Mouse (Mus musculus): ENCODE measurements around the gene Methig1. TPM values are rescaled to one million over a fixed set of nuclear protein-coding genes. Genes with fewer than 3 reads are reported as not detected.
"Not testable (repeated sequence)": the region's sequence is repeated elsewhere in the genome, so short reads cannot be mapped to it uniquely, and the experiment has no call there.

Methig1 gene
- polyA plus RNA-seq, 1 experiment: not detected

- Histone ChIP-seq H3K36me3 (ENCODE audit: control insufficient read depth, insufficient read depth) (no peaks in the 10 kb centered on the region), H3K79me2 (ENCODE audit: control insufficient read depth, insufficient read depth) (no peaks in the 10 kb centered on the region), H3K79me3 (ENCODE audit: low read depth) (no peaks in the 10 kb centered on the region), H3K27me3 (ENCODE audit: control insufficient read depth, insufficient read depth, insufficient read length) (peaks cover 4% of the 10 kb centered on the region), H3ac (ENCODE audit: control insufficient read depth, insufficient read length, low read depth) (no peak overlapping the region), H3K4me3 (ENCODE audit: insufficient read depth, poor library complexity, severe bottlenecking) (no peak overlapping the region)
- TF ChIP-seq USF1 (IDR thresholded peaks at IDR 0.05; ENCODE audit: low read depth) (no peak), FOSL1 (IDR thresholded peaks at IDR 0.05; ENCODE audit: insufficient read depth, low read length, poor library complexity, severe bottlenecking) (no peak), MAX (IDR thresholded peaks at IDR 0.05) (no peak), CEBPB (IDR thresholded peaks at IDR 0.05; ENCODE audit: low read depth) (no peak), CTCF (IDR thresholded peaks at IDR 0.05; ENCODE audit: control insufficient read depth, insufficient read depth, insufficient read length) (no peak), MYOD1 (IDR thresholded peaks at IDR 0.05; ENCODE audit: control insufficient read depth, insufficient read length, low read depth) (no peak), MYOG (IDR thresholded peaks at IDR 0.05; ENCODE audit: control insufficient read depth, extremely low read depth, insufficient read length) (no peak)
Observed at GRCm38 (mm10) chr15:100349496-100349895, 3.5 kb upstream of the Methig1 start.

- H3K27me3 ChIP-seq (ENCODE audit: control insufficient read depth, insufficient read depth, insufficient read length): peaks cover 4% of the 10 kb centered on the region
- TF ChIP-seq FOSL1 (IDR thresholded peaks at IDR 0.05; ENCODE audit: insufficient read depth, low read length, poor library complexity, severe bottlenecking) (no peak), MYOD1 (IDR thresholded peaks at IDR 0.05; ENCODE audit: control insufficient read depth, insufficient read length, low read depth) (no peak), MYOG (IDR thresholded peaks at IDR 0.05; ENCODE audit: control insufficient read depth, extremely low read depth, insufficient read length) (no peak), MAX (IDR thresholded peaks at IDR 0.05) (no peak), CEBPB (IDR thresholded peaks at IDR 0.05; ENCODE audit: low read depth) (no peak), USF1 (IDR thresholded peaks at IDR 0.05; ENCODE audit: low read depth) (no peak), CTCF (IDR thresholded peaks at IDR 0.05; ENCODE audit: control insufficient read depth, insufficient read depth, insufficient read length) (no peak)
- no peaks in the 10 kb centered on the region for H3K79me3 ChIP-seq (ENCODE audit: low read depth)
Observed at GRCm38 (mm10) chr15:100351501-100352060, 1.4 kb upstream of the Methig1 start.

GRCm38 (mm10) chr15:100353399-100353798 lies 450 bp downstream of the Methig1 start:
- H3ac ChIP-seq (ENCODE audit: control insufficient read depth, insufficient read length, low read depth); H3K79me3 ChIP-seq (ENCODE audit: low read depth); H3K4me3 ChIP-seq (ENCODE audit: insufficient read depth, poor library complexity, severe bottlenecking); H3K36me3 ChIP-seq (ENCODE audit: control insufficient read depth, insufficient read depth); H3K79me2 ChIP-seq (ENCODE audit: control insufficient read depth, insufficient read depth): not testable (repeated sequence)
- H3K27me3 ChIP-seq (ENCODE audit: control insufficient read depth, insufficient read depth, insufficient read length): peaks cover 11% of the 10 kb centered on the region

More at GRCm38 (mm10) chr15:100351501-100352060, 1.4 kb upstream of the Methig1 start:
- H3K4me3 ChIP-seq (ENCODE audit: insufficient read depth, poor library complexity, severe bottlenecking): no peak overlapping the region
- no peaks in the 10 kb centered on the region for H3K79me2 ChIP-seq (ENCODE audit: control insufficient read depth, insufficient read depth)
- no peaks in the 10 kb centered on the region for H3K36me3 ChIP-seq (ENCODE audit: control insufficient read depth, insufficient read depth)
- no peak overlapping the region for H3ac ChIP-seq (ENCODE audit: control insufficient read depth, insufficient read length, low read depth)

DNA sequence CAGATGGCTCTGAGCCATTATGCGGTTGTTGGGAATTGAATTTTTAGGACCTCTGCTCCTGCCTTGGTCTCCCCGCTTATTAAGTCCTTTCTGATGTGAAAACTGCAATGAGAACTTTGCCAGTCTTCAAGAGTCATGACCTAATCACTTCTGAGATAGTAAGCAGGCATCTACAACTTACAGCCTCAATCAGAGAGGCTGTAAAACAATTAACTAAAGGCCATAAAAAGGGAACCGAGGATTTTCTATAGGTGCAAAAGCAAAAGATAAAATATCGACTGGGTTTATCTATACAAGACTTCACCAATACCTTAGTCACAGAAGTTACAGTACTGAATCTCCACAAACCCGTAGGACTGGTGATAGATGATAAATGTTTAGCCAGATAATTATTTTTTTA lies 2.9 kb downstream of the Methig1 start:
- TF ChIP-seq MYOG (IDR thresholded peaks at IDR 0.05; ENCODE audit: control insufficient read depth, extremely low read depth, insufficient read length) (no peak), FOSL1 (IDR thresholded peaks at IDR 0.05; ENCODE audit: insufficient read depth, low read length, poor library complexity, severe bottlenecking) (no peak), MYOD1 (IDR thresholded peaks at IDR 0.05; ENCODE audit: control insufficient read depth, insufficient read length, low read depth) (no peak), CTCF (IDR thresholded peaks at IDR 0.05; ENCODE audit: control insufficient read depth, insufficient read depth, insufficient read length) (no peak), USF1 (IDR thresholded peaks at IDR 0.05; ENCODE audit: low read depth) (no peak), MAX (IDR thresholded peaks at IDR 0.05) (no peak), CEBPB (IDR thresholded peaks at IDR 0.05; ENCODE audit: low read depth) (no peak)
- no peak overlapping the region for H3ac ChIP-seq (ENCODE audit: control insufficient read depth, insufficient read length, low read depth)
- no peak overlapping the region for H3K4me3 ChIP-seq (ENCODE audit: insufficient read depth, poor library complexity, severe bottlenecking)
- H3K27me3 ChIP-seq (ENCODE audit: control insufficient read depth, insufficient read depth, insufficient read length): peaks cover 17% of the 10 kb centered on the region
- no peaks in the 10 kb centered on the region for H3K79me2 ChIP-seq (ENCODE audit: control insufficient read depth, insufficient read depth)
- no peaks in the 10 kb centered on the region for H3K36me3 ChIP-seq (ENCODE audit: control insufficient read depth, insufficient read depth)
- H3K79me3 ChIP-seq (ENCODE audit: low read depth): no peaks in the 10 kb centered on the region

GRCm38 (mm10) chr15:100364242-100364641 lies 11.3 kb downstream of the Methig1 start, which contains the start of gene Higd1c:
Gene Higd1c (plus strand): TSS chr15:100364542.
- no peak within 1 kb of the TSS for H3K4me3 ChIP-seq (ENCODE audit: insufficient read depth, poor library complexity, severe bottlenecking)
- no peaks in the 10 kb centered on the region for H3K79me2 ChIP-seq (ENCODE audit: control insufficient read depth, insufficient read depth)
- no peaks in the 10 kb centered on the region for H3K36me3 ChIP-seq (ENCODE audit: control insufficient read depth, insufficient read depth)
- H3K27me3 ChIP-seq (ENCODE audit: control insufficient read depth, insufficient read depth, insufficient read length): peaks cover 63% of the 10 kb centered on the region
- H3K79me3 ChIP-seq (ENCODE audit: low read depth): no peaks in the 10 kb centered on the region
- no peak within 1 kb of the TSS for H3ac ChIP-seq (ENCODE audit: control insufficient read depth, insufficient read length, low read depth)
- no peak for TF ChIP-seq MYOD1 (IDR thresholded peaks at IDR 0.05; ENCODE audit: control insufficient read depth, insufficient read length, low read depth)
- no peak for TF ChIP-seq CTCF (IDR thresholded peaks at IDR 0.05; ENCODE audit: control insufficient read depth, insufficient read depth, insufficient read length)
- no peak for TF ChIP-seq FOSL1 (IDR thresholded peaks at IDR 0.05; ENCODE audit: insufficient read depth, low read length, poor library complexity, severe bottlenecking)
- TF ChIP-seq CEBPB (IDR thresholded peaks at IDR 0.05; ENCODE audit: low read depth): no peak
- no peak for TF ChIP-seq MYOG (IDR thresholded peaks at IDR 0.05; ENCODE audit: control insufficient read depth, extremely low read depth, insufficient read length)
- TF ChIP-seq USF1 (IDR thresholded peaks at IDR 0.05; ENCODE audit: low read depth): no peak
- TF ChIP-seq MAX (IDR thresholded peaks at IDR 0.05): no peak

DNA sequence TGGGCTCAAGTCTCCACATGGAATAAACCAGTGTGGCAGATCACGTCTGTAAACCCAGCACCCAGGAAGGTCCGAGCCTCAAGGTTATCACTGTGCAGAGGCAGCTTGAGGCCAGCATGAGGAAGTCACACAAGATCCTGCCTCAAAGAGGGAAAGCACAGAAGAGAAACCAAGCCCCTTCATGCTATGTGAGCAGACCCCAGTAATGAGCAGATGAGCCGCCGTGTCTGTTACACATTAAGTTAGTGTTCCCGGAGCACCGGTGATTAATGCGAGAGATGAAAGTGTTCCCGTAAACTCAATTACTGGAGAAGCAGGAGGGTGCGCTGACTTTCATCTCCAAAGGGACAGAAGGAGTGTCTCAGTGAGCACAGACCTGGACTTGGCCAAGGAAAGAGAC lies 13.0 kb downstream of the Methig1 start:
- H3K36me3 ChIP-seq (ENCODE audit: control insufficient read depth, insufficient read depth); H3K79me2 ChIP-seq (ENCODE audit: control insufficient read depth, insufficient read depth); H3ac ChIP-seq (ENCODE audit: control insufficient read depth, insufficient read length, low read depth); H3K79me3 ChIP-seq (ENCODE audit: low read depth); H3K4me3 ChIP-seq (ENCODE audit: insufficient read depth, poor library complexity, severe bottlenecking): not testable (repeated sequence)
- H3K27me3 ChIP-seq (ENCODE audit: control insufficient read depth, insufficient read depth, insufficient read length): peaks cover 59% of the 10 kb centered on the region
